Mouse (Mus musculus) MEL (cell line): ENCODE data around the gene Tmem132b. TPM values are rescaled to one million over a fixed set of nuclear protein-coding genes. Genes with fewer than 3 reads are reported as not detected.

Experiments
- DNase-seq: peaks from one replicate; pipeline ENCODE4 v3.0.0; 2011; ENCODE audit warnings: low read depth, low spot score
- H3K27ac ChIP-seq: 2 replicates; pipeline ENCODE4 v1.5.1; 2012; ENCODE audit warnings: low read depth, mild to moderate bottlenecking, control low read depth, low read length, moderate library complexity; ENCODE audit not compliant: control insufficient read depth
- H3K27me3 ChIP-seq, 2 experiments: fragments of 150-350 bp in 1 of 2; sonication (generic) in 1 of 2; 2 replicates each; pipeline ENCODE4 v1.6.1; 2012; ENCODE audit warnings: low read length in 2 of 2, mild to moderate bottlenecking in 2 of 2, improper control_type of control experiment in 1 of 2, moderate library complexity in 1 of 2; ENCODE audit not compliant: insufficient read depth in 2 of 2, control insufficient read depth in 1 of 2
- H3K36me3 ChIP-seq, 2 experiments: 2 replicates each; pipeline ENCODE4 v1.6.1; 2012 to 2014; ENCODE audit warnings: low read length in 2 of 2, improper control_type of control experiment in 1 of 2, inconsistent platforms in 1 of 2, mild to moderate bottlenecking in 1 of 2; ENCODE audit not compliant: insufficient read depth in 2 of 2, control insufficient read depth in 1 of 2
- H3K4me1 ChIP-seq, 2 experiments: fragments of 150-350 bp in 1 of 2; sonication (generic) in 1 of 2; 2 replicates each; pipeline ENCODE4 v1.6.1; 2012; ENCODE audit warnings: low read length in 2 of 2, improper control_type of control experiment in 1 of 2, mild to moderate bottlenecking in 1 of 2; ENCODE audit not compliant: insufficient read depth in 2 of 2, control insufficient read depth in 1 of 2
- H3K4me3 ChIP-seq, 2 experiments: fragments of 150-350 bp in 1 of 2; sonication (generic) in 1 of 2; 2 replicates each; pipeline ENCODE4 v1.5.1; 2012; ENCODE audit warnings: low read depth in 2 of 2, low read length in 2 of 2, mild to moderate bottlenecking in 2 of 2, moderate library complexity in 2 of 2, control low read depth in 1 of 2, improper control_type of control experiment in 1 of 2; ENCODE audit not compliant: control insufficient read depth in 1 of 2, insufficient read depth in 1 of 2
- H3K79me2 ChIP-seq: 2 replicates; pipeline ENCODE4 v1.6.1; 2012; ENCODE audit warnings: mild to moderate bottlenecking, low read length, moderate library complexity; ENCODE audit not compliant: control insufficient read depth, poor library complexity, insufficient read depth
- H3K9ac ChIP-seq: 2 replicates; pipeline ENCODE4 v1.6.1; 2012; ENCODE audit warnings: low read depth, mild to moderate bottlenecking, control low read depth, low read length, moderate library complexity; ENCODE audit not compliant: control insufficient read depth, poor library complexity, severe bottlenecking
- H3K9me3 ChIP-seq: fragments of 150-350 bp; sonication (generic); replicated peaks from 2 replicates; pipeline ENCODE4 v1.6.1; 2012; ENCODE audit warnings: mild to moderate bottlenecking, low read length, improper control_type of control experiment, moderate library complexity; ENCODE audit not compliant: insufficient read depth
- BHLHE40 ChIP-seq: IDR thresholded peaks from 2 replicates; pipeline ENCODE4 v1.6.1; 2012; ENCODE audit warnings: low read depth, mild to moderate bottlenecking, inconsistent platforms, low read length, improper control_type of control experiment, borderline replicate concordance
- CHD1 ChIP-seq: IDR thresholded peaks from 2 replicates; pipeline ENCODE4 v1.6.1; 2012; ENCODE audit warnings: low read depth, mild to moderate bottlenecking, inconsistent platforms, low read length, improper control_type of control experiment
- CTCF ChIP-seq, 3 experiments: IDR thresholded peaks in 2 of 3; conservative IDR thresholded peaks in 1 of 3; 2 replicates each; pipeline ENCODE4 v1.5.1; 2011 to 2012; ENCODE audit warnings: low read length in 3 of 3, low read depth in 2 of 3, mild to moderate bottlenecking in 2 of 3, improper control_type of control experiment in 1 of 3, inconsistent platforms in 1 of 3, mixed read lengths in 1 of 3, moderate library complexity in 1 of 3; ENCODE audit not compliant: control insufficient read depth in 1 of 3, insufficient read depth in 1 of 3, poor library complexity in 1 of 3, severe bottlenecking in 1 of 3
- E2F4 ChIP-seq: IDR thresholded peaks from 2 replicates; pipeline ENCODE4 v1.6.1; 2011; ENCODE audit warnings: low read depth, low read length, improper control_type of control experiment, borderline replicate concordance
- ELF1 ChIP-seq: IDR thresholded peaks from 2 replicates; pipeline ENCODE4 v1.6.1; 2014; ENCODE audit warnings: low read depth, mild to moderate bottlenecking, inconsistent platforms, low read length, improper control_type of control experiment, moderate library complexity
- ETS1 ChIP-seq: IDR thresholded peaks from 2 replicates; pipeline ENCODE4 v1.6.1; 2012; ENCODE audit warnings: low read depth, mild to moderate bottlenecking, inconsistent platforms, low read length, improper control_type of control experiment, moderate library complexity
- GATA1 ChIP-seq: IDR thresholded peaks from 2 replicates; pipeline ENCODE4 v1.6.1; 2011; ENCODE audit warnings: low read depth, low read length, improper control_type of control experiment
- HCFC1 ChIP-seq: IDR thresholded peaks from 2 replicates; pipeline ENCODE4 v1.6.1; 2012; ENCODE audit warnings: low read depth, mild to moderate bottlenecking, inconsistent platforms, low read length, improper control_type of control experiment, moderate library complexity
- MAX ChIP-seq: IDR thresholded peaks from 2 replicates; pipeline ENCODE4 v1.6.1; 2011; ENCODE audit warnings: low read length, improper control_type of control experiment
- MAZ ChIP-seq: IDR thresholded peaks from 2 replicates; pipeline ENCODE4 v1.6.1; 2012; ENCODE audit warnings: low read depth, mild to moderate bottlenecking, inconsistent platforms, low read length, improper control_type of control experiment
- MXI1 ChIP-seq: IDR thresholded peaks from 2 replicates; pipeline ENCODE4 v1.6.1; 2011; ENCODE audit warnings: mild to moderate bottlenecking, low read depth, low read length, improper control_type of control experiment
- NELFE ChIP-seq: IDR thresholded peaks from 2 replicates; pipeline ENCODE4 v1.6.1; 2011; ENCODE audit warnings: low read depth, low read length, improper control_type of control experiment
- NRF1 ChIP-seq: IDR thresholded peaks from 2 replicates; pipeline ENCODE4 v1.6.1; 2014; ENCODE audit warnings: low read depth, mild to moderate bottlenecking, inconsistent platforms, low read length, improper control_type of control experiment, moderate library complexity; ENCODE audit not compliant: poor library complexity, insufficient read depth, severe bottlenecking
- POLR2A ChIP-seq, 2 experiments: IDR thresholded peaks; 2 replicates each; pipeline ENCODE4 v1.6.1; 2011 to 2012; ENCODE audit warnings: low read length in 2 of 2, mild to moderate bottlenecking in 2 of 2, control low read depth in 1 of 2, improper control_type of control experiment in 1 of 2, low read depth in 1 of 2, moderate library complexity in 1 of 2; ENCODE audit not compliant: control insufficient read depth in 1 of 2, insufficient read depth in 1 of 2, poor library complexity in 1 of 2
- POLR2AphosphoS2 ChIP-seq: IDR thresholded peaks from 2 replicates; pipeline ENCODE4 v1.6.1; 2011; ENCODE audit warnings: low read length, improper control_type of control experiment
- POLR2AphosphoS5 ChIP-seq: IDR thresholded peaks from 2 replicates; pipeline ENCODE4 v1.6.1; 2012; ENCODE audit warnings: low read depth, borderline replicate concordance, mild to moderate bottlenecking, inconsistent platforms, low read length, moderate library complexity, mixed read lengths
- ZC3H11A ChIP-seq: IDR thresholded peaks from 2 replicates; pipeline ENCODE4 v1.6.1; 2012; ENCODE audit warnings: low read depth, mild to moderate bottlenecking, inconsistent platforms, low read length, improper control_type of control experiment
- ZMIZ1 ChIP-seq: IDR thresholded peaks from 2 replicates; pipeline ENCODE4 v1.6.1; 2012; ENCODE audit warnings: low read depth, mild to moderate bottlenecking, inconsistent platforms, low read length, improper control_type of control experiment, moderate library complexity
- polyA plus RNA-seq, 2 experiments: library from polyadenylated mRNA; stranded (reverse) in 1 of 2; unstranded in 1 of 2; fragments of >175 nt in 1 of 2; fragments of >200 nt in 1 of 2; gene quantifications; 2 replicates each; pipeline versions ENCODE4 v1.2.1 to v1.2.4; 2012; ENCODE audit warnings: low replicate concordance in 2 of 2, low read depth in 1 of 2; ENCODE audit not compliant: insufficient read length in 2 of 2, insufficient read depth in 1 of 2, missing spikeins in 1 of 2
- total RNA-seq: library from RNA; depleted of rRNA; stranded (reverse); fragments of 300-350 nt; gene quantifications from 2 replicates; pipeline ENCODE4 v1.2.3, GENCODE M21; 2012

Tmem132b gene
- total and polyA plus RNA-seq, 3 experiments = not detected

DNA sequence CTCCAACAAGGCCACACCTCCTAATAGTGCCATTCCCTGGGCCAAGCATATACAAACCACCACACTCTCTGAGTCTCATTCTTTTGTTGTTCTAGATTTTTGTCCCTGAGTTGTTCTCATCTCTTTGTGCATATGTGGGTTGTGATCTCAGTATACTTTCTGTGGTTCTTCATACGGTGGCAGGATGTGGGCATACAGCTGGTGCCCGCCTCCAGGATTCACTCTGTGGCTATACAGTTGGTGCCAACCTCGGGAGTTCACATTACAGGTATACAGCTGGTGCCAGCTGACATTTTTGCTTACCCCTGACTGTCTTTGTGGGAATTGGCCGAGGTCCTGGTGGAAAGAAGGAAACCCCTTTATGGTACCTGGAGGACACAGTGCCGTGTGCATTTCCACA lies 53.6 kb downstream of the Tmem132b start:
- Histone ChIP-seq H3K79me2 (no peaks in the 10 kb centered on the region), H3K9ac (no peak overlapping the region), H3K4me3 (no peak overlapping the region), H3K27ac (no peak overlapping the region), H3K4me1 (no peaks in the 10 kb centered on the region), H3K9me3 (no peaks in the 10 kb centered on the region), H3K36me3 (no peaks in the 10 kb centered on the region), H3K27me3 (no peaks in the 10 kb centered on the region)
- DNase-seq = no peak
- TF ChIP-seq NRF1 (no peak), CHD1 (no peak), POLR2AphosphoS5 (no peak), MXI1 (no peak), ZC3H11A (no peak), MAX (no peak), NELFE (no peak)

DNA sequence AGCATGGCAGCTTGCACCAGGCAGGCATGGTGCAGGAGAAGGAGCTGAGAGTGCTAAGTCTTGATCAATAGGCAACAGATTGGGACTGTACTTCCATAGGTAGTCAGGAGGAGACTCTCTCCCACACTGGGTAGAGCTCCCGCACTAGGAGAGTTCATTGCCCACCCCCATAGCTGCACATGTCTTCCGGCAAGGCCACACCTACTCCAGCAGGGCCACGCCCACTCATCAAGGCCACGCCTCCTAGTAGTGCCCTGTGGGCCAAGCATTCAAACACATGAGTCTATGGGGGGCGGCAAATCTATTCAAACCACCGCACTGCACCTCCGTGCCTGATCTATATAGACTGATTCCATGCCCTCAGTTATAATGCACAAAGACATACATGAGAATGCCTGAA lies 56.6 kb downstream of the Tmem132b start:
- Histone ChIP-seq H3K79me2 (no peaks in the 10 kb centered on the region), H3K36me3 (no peaks in the 10 kb centered on the region), H3K9ac (no peak overlapping the region), H3K4me3 (no peak overlapping the region)
- no peak for TF ChIP-seq MAZ
- TF ChIP-seq GATA1 = no peak
- TF ChIP-seq NRF1 = no peak
- no peak for TF ChIP-seq BHLHE40
- no peak for TF ChIP-seq E2F4
- no peak for TF ChIP-seq CHD1
- no peak for TF ChIP-seq CTCF (IDR thresholded peaks at IDR 0.05 in 2 of 3, conservative IDR thresholded peaks at IDR 0.05 in 1 of 3; ENCODE audit: control insufficient read depth in 1 of 3, insufficient read depth in 1 of 3, low read depth in 2 of 3, low read length in 3 of 3, poor library complexity in 1 of 3, severe bottlenecking in 1 of 3)
- no peak for TF ChIP-seq ZMIZ1
- TF ChIP-seq HCFC1 = no peak
- no peak for TF ChIP-seq ETS1
- TF ChIP-seq ELF1 = no peak
- TF ChIP-seq POLR2AphosphoS2 = no peak
- TF ChIP-seq POLR2A (IDR thresholded peaks at IDR 0.05; ENCODE audit: control insufficient read depth in 1 of 2, insufficient read depth in 1 of 2, low read depth in 1 of 2, low read length in 2 of 2, poor library complexity in 1 of 2) = no peak
- TF ChIP-seq, all 39 proteins: peak for 0
- DNase-seq = no peak
- no peak overlapping the region for H3K27ac ChIP-seq
- H3K4me1 ChIP-seq = no peaks in the 10 kb centered on the region
- H3K9me3 ChIP-seq = no peaks in the 10 kb centered on the region
- H3K27me3 ChIP-seq = no peaks in the 10 kb centered on the region
